ENCODE assay signal across 17 mouse cellular contexts in the genomic region with DNA sequence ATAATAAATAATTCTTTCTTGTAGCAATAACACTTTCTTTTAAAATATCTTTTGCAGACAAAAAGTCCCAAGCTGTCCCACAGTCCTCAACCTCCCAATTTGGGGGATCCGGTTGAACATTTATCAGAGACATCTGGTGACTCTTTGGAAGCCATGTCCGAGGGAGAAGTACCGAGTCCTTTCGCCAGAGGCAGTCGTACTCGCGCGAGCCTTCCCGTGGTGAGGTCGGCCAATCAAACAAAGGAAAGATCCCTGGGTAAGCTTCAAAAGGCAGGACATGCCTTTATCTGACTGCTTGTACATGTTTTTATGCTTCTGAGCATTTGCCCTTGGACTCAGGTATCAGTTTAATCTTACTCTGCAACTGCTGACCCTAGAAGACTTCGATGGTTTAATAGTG.
"Had no signal": no experiment of that assay in that cellular context is flagged by ENCODE, and none has a peak within 500 bp of the region (broad histone marks: within the 10 kb centered on the region; RNA-seq: fewer than 3 reads in every experiment).

No protein-coding gene starts in this region.

- H3K9ac ChIP-seq: lung, embryonic 14.5 days; midbrain, embryonic 12.5 days; neural tube, embryonic 13.5 days; neural tube, embryonic 15.5 days; stomach, embryonic 15.5 days had no signal

- H3K4me1 ChIP-seq: neural tube, embryonic 15.5 days; stomach, embryonic 15.5 days had no signal

- DNase-seq: lung, adult 18-20 months; lung, embryonic 14.5 days; lung, postnatal 10 days; lung, postnatal 4 days; midbrain, embryonic 14.5 days; right cerebral cortex, postnatal 14 days; thymus, adult 2 months; thymus, postnatal 25 days; thymus, postnatal 4 days had no signal

- H3K4me2 ChIP-seq: lung, embryonic 14.5 days; midbrain, embryonic 12.5 days; neural tube, embryonic 13.5 days; neural tube, embryonic 15.5 days; stomach, embryonic 15.5 days had no signal

- H3K4me3 ChIP-seq: midbrain, embryonic 10.5 days; midbrain, embryonic 12.5 days; myocyte; neural tube, embryonic 13.5 days; neural tube, embryonic 15.5 days; stomach, embryonic 15.5 days had no signal

- H3K27me3 ChIP-seq: midbrain, embryonic 12.5 days; neural tube, embryonic 13.5 days; neural tube, embryonic 15.5 days; stomach, embryonic 15.5 days had no signal

- H3K36me3 ChIP-seq: midbrain, embryonic 10.5 days; midbrain, embryonic 12.5 days; neural tube, embryonic 13.5 days; neural tube, embryonic 15.5 days; stomach, embryonic 15.5 days had no signal

- H3K9me3 ChIP-seq: midbrain, embryonic 10.5 days; midbrain, embryonic 12.5 days; neural tube, embryonic 13.5 days; neural tube, embryonic 15.5 days; stomach, embryonic 15.5 days had no signal

- H3K27ac ChIP-seq: midbrain, embryonic 10.5 days; midbrain, embryonic 12.5 days; neural tube, embryonic 13.5 days; neural tube, embryonic 15.5 days; stomach, embryonic 15.5 days; stomach, postnatal 0 days had no signal

- ATAC-seq: midbrain, embryonic 16.5 days had no signal
